Mouse (Mus musculus): Measurements from ENCODE around the gene Fbxw4. TPM values are rescaled to one million over a fixed set of nuclear protein-coding genes. Genes with fewer than 3 reads are reported as not detected.

The Fbxw4 gene
- total RNA-seq, 2 experiments from 2014 or later = 32.9 to 33.5 TPM

DNA sequence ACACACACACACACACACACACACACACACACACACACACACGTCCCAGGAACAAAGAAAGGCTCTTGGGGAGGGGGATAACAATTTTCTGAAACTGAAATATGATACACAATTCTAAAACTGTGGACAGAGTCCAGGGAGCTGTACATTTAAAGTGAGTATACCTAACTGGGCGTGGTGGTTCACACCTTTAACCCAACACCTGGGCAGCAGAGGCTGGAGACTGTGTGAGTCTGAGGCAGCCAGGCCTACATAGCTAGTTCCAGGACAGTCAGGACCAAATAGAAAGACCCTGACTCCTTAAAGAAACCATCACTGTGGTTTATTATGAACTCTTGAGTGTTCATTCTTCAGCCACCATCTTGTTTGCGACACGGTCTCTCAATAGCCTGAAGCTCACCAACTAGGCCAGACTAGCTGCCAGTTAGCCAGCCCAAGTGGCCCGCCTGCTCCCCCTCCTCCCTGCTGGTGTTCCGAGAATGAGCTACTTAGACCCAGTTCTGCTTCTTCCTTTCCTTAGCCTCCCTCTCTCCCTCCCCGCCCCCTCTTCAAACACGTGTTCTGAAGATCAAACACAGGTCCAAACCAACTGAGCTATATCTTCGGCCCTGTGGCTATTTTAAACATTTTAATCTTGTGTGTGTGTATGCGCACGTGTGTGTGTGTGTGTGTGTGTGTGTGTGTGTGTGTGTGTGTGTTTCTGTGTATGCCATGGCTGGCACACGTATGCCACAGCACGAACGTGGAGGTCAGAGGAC lies 40.2 kb downstream of the Fbxw4 start:
- DNase-seq (ENCODE audit: low spot score in 2 of 2) = no peak
- intact Hi-C loops (cut with DNase I) = no loop called here

DNA sequence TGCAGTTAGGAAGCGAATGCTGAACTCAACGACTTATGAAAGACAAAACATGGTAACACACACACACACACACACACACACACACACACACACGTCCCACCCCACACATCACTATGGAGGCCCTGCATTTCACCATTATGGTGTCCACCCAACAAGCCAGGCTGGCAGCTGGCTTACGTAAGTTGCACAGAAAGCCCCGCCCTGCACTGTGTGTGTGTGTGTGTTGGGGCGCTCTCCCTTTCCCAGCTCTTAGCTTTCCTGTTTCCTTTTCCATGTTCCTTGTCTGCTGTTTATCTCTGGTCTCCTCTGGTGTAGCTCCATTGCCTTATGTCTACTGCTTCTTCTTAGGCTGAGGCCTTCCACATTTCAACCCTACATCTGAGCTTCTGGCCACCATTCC lies 41.9 kb downstream of the Fbxw4 start:
- no peak for DNase-seq (ENCODE audit: low spot score in 2 of 2)
- intact Hi-C loops (cut with DNase I) = no loop called here

DNA sequence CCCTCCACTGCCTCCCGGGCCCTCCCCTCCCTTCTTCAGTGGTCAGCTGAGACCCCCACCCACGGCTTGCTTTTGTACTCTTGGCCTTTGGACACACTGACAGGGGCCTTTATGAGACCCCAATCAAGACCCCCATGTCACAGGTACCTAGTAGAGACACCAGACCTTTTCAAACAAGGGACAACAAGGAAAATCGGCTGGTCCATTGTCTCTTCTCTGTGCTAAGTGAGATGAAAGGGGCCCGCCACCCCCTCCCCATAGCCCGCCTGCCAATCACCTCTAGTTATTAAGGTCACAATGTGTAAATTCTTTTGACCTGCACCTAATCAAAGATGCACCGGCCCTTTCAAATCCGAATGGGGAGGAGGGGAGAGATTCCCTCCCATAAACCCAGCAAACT lies 43.4 kb downstream of the Fbxw4 start:
- no peak for DNase-seq (ENCODE audit: low spot score in 2 of 2)
- intact Hi-C loops (cut with DNase I) = no loop called here

DNA sequence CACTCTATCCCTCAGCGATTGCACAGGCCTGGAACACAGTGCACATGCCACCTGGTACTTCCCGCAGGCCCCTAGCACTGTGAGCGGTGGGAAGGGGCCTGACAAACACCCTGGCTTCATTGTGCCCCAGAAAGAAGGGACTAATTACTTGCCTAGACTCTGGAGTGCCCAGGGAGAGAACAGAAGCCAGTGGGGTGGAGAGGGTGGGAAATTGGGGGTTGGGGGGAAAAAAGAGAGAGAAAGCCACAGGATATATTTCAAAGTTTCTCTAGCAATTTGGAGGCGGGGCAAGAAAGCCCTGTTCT lies 43.9 kb downstream of the Fbxw4 start:
- DNase-seq (ENCODE audit: low spot score in 2 of 2) = no peak
- intact Hi-C loops (cut with DNase I) = no loop called here

DNA sequence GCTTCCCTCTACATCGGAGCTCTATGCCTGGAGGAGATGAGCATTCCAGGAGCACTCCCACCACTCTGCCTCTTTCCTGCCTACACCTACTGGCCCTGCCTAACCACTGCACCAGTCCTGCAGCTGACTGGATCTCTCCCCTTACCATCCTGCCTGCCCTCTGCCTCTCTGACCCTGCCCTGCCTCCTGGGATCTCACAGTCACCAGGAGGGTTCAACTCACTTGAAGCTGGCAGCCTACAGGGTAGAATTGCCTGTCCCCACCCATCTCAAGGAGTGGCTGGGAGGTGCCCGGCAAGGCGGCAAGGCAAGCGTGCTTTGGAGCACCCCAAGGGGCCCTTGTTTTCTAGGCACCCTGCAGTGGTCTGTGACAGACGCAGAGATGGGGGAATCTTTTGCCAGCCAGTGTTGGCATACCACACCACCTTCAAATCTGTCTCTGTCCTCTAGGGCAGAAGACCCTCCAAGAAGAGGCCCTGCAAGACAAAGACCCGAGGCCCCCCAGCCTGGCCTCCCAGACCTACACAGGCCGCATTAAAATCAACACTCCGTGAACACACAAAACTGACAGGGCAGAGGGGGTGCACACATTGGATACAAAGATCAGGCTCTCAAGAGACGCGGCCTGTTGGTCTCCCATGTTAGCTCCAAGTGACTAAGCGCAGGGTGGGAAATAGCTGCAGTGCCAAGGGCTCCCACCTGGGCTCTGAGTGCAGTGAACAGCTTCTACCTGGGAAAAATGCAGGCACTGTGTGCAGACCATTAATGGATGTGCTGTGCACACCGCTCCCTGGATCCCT lies 44.5 kb downstream of the Fbxw4 start:
- intact Hi-C loops (cut with DNase I) = no loop called here
- no peak for DNase-seq (ENCODE audit: low spot score in 2 of 2)

DNA sequence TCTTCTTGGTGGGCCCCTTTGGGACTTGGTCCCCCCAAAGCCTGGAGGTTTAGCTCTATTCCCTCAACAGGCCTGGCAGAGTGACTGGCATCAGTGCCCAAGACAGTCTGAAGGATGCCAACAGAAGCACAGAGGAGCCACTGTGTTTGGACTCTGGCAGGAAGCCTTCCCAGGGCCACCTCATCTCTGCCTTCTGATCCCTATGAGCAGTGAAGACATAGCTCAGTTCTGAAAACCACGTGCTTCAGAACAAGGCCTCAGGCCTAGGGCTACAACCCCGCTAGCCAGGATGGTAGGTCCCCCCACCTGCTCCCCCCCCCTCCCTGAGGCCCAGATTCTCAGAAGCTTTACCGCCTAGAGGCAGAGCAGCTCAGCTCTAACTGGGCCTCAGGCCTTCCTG lies 45.2 kb downstream of the Fbxw4 start:
- intact Hi-C loops (cut with DNase I) = no loop called here
- DNase-seq (ENCODE audit: low spot score in 2 of 2) = peak in 1 of 2 experiments; percentile 27

DNA sequence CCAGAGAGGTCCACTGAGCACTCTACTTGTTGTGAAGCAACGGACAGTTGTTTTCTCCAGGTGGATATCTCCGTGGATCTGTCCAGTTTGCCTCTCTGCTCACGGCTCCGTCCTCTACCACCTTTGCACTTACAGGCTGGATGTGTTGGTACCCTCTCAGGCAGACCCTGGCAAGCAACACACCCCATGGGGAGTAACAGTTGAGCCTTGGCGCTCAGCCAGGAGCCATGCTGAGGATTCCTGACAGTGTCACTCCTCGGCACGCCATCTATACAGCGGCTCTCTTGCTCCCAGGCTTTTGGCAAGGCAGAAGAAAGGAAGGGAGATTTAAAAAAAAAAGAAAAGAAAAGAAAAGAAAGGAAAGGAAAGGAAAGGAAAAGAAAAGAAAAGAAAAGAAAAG lies 45.7 kb downstream of the Fbxw4 start:
- intact Hi-C loops (cut with DNase I) = no loop called here
- no peak for DNase-seq (ENCODE audit: low spot score in 2 of 2)

DNA sequence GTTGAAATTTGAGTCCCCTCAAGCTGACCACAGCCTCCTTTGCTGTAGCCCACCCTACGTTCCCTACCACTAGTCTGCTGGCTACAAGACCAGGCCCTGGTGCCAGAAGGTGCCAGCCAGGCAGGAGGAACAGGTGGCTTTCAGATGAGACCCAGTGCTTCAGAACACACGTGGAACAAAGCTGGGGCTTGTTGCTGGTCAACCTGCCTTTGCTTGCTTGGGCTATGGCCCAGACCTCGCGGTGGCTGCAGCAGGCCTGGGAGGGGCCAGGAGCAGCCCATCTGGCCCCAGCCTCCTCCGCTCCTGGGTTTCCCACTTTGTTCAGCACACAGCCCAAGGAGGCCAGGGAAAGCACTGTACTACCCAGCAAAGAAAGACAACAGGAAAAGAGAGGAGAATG lies 49.3 kb downstream of the Fbxw4 start:
- intact Hi-C loops (cut with DNase I) = no loop called here
- no peak for DNase-seq (ENCODE audit: low spot score in 2 of 2)

DNA sequence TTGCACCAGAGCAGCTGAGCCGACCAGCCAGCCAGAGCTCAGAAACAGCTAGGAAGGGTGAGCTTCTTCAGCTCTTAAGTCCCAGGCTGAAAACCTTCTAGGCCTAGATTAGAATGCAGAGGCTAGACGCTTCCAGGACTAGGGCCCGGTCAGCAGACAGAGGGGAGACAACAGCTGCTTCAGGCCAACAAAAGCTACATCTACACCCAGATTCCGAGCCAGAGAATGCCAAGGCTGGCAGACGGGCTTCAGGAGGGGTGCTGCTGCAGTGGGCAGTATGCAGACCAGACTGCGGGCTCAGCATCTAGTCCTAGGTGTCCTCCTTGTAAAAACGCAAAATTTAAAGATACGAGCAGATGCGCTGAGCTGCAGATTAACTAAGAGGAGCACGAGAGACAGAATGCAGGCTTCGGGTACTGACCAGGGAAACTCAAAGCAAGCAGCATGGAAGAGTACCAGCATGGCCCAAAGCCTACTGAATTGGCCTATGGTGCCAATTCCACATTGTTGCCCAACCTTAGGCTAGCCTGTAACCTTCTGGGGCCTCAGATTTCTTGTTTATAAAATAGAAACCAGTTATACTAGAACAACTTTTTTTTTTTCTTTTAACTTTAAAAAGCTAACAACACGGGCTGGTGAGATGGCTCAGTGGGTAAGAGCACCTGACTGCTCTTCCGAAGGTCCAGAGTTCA lies 51.3 kb downstream of the Fbxw4 start:
- intact Hi-C loops (cut with DNase I) = no loop called here
- DNase-seq (ENCODE audit: low spot score in 2 of 2) = no peak

DNA sequence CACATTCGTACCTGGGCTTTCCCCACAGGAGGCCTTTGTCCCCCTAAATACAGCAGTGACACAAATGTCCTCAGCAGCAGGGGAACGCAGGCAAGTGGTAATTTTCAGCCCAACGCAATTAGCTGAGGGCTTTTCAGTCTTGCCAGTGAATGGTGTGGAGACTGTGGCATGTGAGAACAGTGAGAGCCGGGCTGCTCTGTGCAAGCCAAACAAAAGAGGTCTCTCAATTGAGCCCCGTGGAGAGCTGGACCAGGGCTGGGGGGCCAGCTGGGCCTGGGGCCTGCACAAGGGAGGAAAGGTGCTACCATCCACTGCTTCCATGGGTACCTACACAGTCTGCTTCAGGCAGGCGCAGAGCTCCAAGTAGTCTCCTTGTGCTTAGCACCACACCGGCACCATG lies 52.6 kb downstream of the Fbxw4 start:
- intact Hi-C loops (cut with DNase I) = no loop called here
- DNase-seq (ENCODE audit: low spot score in 2 of 2) = no peak

DNA sequence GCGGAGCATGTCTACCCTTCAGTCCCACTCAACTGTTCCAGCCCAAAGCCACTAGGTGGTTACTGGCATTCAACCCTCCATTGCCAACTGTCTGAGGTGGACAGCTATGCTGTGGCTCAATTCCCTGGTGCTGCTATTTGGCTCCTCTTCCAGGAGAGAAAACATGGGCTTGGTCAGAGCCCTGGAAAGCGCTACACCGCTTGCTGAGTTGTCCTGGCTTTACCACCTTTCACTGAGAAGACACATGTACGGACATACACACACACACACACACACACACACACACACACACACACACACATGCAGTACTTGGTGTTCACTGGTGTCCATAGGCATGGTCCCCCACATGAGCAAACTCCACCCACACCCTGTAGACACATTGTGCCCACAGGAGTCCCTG lies 53.4 kb downstream of the Fbxw4 start:
- intact Hi-C loops (cut with DNase I) = no loop called here
- DNase-seq (ENCODE audit: low spot score in 2 of 2) = no peak

DNA sequence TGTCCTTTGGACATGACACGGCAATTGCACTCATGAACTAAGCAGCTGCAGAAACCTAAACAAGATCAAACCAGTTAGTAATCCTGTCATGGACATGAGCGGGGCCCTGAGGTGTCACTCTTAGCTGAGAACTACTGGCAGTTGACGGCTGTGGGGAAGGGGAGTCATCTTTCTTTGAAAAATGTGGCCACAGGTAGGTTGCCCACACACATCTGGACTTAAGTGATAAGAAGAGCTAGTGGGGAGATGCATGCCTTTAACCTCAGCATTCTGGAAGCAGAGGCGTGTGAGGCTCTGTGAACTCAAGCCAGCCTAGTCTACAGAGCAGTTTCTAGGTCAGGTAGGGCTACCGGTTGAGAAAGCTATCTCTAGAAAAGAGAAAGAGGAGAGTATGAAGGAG lies 57.5 kb downstream of the Fbxw4 start:
- DNase-seq (ENCODE audit: low spot score in 2 of 2) = no peak

DNA sequence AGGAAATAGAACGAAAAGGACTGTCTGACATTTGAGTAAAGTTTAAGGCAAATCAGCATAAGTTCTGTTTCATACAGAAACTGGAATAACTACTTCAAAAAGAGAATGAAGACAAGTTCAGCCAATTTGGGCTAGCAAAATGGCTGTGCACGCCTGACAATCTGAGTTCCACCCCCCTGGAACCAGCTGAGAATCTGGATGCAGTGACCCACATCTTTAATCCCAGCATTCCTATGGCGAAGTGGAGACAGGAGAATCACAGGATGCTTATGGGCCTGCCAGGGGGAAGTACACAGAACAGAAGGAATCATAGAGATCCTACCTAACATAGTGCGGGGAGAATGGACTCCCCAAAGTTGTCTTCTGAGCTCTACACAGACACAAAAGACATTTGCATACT lies 63.0 kb downstream of the Fbxw4 start:
- DNase-seq (ENCODE audit: low spot score in 2 of 2) = no peak
- intact Hi-C loops (cut with DNase I) = no loop called here

More for the DNA sequence above, 57.5 kb downstream of the Fbxw4 start:
- intact Hi-C loops (cut with DNase I) = no loop called here

DNA sequence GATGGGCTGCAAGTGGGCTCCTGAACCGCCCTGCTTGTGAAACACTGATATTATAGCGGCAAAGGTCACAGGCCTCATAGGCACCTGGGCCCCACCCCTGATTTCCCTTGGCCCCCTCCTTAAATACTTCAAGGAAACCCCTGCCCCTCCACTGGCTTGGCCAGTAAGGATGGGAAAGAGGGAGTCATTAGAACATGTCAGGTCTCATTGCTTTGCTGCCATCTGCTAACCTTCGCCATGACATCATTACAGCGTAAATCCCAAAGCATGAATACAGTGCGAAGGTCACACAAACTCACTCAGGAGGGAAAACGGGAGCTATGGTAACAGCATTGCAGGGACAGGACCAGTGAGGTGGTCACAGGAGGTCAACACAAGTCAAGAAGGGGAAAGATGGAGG lies 63.7 kb downstream of the Fbxw4 start:
- no peak for DNase-seq (ENCODE audit: low spot score in 2 of 2)
- intact Hi-C loops (cut with DNase I) = no loop called here

DNA sequence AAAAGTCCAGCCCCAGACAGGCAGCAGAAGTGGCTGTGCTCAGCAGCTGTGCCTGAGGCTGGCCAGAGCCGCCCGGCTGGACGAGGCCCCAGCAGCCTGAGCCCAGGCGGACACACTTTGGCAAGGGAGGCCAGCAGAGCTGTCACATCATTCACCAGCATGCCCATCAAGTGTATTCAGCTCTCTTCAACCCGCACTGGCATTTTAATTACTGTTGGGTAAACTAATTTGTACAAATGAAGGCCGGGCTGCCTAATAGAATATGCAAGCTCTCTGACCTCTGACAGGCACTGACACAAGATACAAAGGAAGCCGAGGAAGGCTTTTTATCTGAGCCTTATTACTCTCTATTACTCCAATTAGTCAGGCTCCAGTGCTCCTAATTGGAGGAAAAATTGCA lies 64.1 kb downstream of the Fbxw4 start:
- intact Hi-C loops (cut with DNase I) = no loop called here
- peak in 1 of 2 experiments; percentile 39 for DNase-seq (ENCODE audit: low spot score in 2 of 2)

DNA sequence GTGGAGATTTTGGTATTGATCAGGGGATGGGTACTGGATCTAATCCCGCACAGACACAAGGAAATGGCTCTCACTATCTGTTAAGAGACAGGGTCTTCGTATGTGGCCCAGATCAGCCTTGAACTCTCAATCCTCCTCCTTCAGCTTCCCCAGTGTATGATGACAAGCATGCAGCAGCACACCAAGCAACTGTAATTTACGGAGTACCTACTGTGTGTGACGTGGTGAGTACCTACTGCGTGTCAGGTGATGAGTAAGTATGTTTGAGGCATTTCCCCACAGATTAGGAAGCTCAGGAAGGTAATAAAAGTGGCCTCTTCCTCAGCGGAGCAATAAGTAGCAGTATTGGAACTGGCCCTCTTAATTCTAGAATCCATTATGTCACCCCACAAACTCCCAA lies 64.6 kb downstream of the Fbxw4 start:
- intact Hi-C loops (cut with DNase I) = no loop called here
- no peak for DNase-seq (ENCODE audit: low spot score in 2 of 2)

DNA sequence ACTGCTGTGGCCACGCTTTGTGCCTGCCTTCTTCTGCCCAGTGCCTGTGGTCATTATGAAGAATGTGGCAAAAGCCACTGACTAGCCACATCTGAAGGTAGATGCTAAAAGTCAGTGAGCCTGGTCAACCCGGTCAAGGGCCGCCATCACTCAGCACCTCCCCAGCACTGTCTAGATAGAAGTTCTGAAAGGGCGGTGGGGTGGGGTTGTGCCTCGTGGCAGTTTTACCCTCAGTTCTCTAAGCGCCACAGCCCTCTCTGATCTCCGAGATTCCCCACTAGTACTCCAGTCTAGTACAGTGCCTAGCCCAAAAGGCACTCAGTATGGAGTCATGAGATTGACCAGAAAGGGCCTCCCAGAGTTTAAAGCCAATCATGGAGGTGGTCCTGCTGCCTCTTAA lies 66.0 kb downstream of the Fbxw4 start:
- no peak for DNase-seq (ENCODE audit: low spot score in 2 of 2)
- intact Hi-C loops (cut with DNase I) = no loop called here

DNA sequence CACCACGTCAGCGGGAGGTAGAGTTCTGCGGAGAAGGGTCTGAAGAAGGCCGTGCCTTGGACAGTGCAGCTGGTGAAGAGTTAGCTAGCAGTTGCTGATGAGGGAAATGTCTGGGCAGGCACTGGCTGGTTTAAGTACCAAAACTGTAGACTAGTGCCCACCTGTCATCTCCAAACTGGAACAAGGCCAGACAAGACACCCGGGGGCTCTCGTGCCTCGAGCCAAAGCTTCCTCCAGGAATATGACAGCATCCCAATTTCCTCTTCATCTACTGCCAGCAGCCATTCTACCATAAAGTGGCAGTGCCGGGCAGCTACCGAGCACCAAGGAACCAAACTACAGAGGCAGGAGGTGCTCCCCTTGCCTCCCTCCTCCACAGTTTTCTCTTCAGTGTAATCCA lies 67.2 kb downstream of the Fbxw4 start:
- no peak for DNase-seq (ENCODE audit: low spot score in 2 of 2)
- intact Hi-C loops (cut with DNase I) = no loop called here

DNA sequence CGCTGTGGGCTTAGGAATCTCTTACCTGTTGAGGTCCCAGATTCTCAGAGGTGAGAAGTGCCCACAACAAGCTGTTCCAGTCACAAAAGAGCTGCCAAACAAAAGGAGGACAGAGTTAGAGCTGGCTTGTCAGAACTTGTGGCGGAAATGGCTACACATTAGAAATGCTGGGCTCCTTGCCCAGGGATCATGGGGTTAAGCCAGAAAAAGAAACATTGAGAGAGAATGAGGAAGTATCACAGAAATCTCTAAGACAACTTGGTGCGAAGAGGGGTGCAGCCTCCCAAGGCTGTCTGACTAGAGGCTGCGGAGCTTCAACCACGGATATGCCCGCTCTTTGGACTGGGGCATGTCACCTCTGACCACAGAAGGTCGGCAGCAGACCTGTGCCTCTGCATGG lies 68.4 kb downstream of the Fbxw4 start:
- DNase-seq (ENCODE audit: low spot score in 2 of 2) = peak in 1 of 2 experiments; percentile 30
- intact Hi-C loops (cut with DNase I) = no loop called here

DNA sequence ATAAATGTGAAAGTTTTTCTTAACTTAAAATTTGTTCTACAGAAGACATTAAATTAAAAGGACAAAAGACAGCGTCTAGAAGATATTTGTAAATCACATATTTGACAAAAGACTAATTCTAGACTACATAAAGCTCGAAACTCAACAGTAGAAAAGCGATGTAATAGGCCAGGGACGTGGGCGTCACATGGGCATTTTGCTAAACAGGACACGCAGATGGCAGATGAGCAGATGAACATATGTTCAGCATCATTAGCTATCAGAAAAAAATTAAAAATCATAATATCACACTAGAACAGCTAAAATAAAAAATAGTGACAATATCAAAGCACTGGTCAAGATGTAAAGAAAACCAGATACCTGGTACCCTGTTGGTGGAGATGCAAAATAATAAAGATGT lies 70.4 kb downstream of the Fbxw4 start:
- intact Hi-C loops (cut with DNase I) = no loop called here
- DNase-seq (ENCODE audit: low spot score in 2 of 2) = no peak

Data from left cerebral cortex, postnatal 25 days (tissue).